Mouse (Mus musculus) brain, embryonic 14.5 days (tissue): ENCODE data around the gene Rgl1.

Experiments used
- CTCF ChIP-seq: fragments of 200-500 bp; IDR thresholded peaks from 2 replicates; pipeline ENCODE4 v1.5.1; 2012; ENCODE audit warnings: inconsistent platforms, mild to moderate bottlenecking, moderate library complexity, borderline replicate concordance; ENCODE audit not compliant: insufficient read depth, insufficient read length; ENCODE audit errors: extremely low read depth
- POLR2A ChIP-seq: fragments of 200-500 bp; IDR thresholded peaks from 2 replicates; pipeline ENCODE4 v1.6.1; 2012; ENCODE audit warnings: mild to moderate bottlenecking, inconsistent platforms, borderline replicate concordance; ENCODE audit not compliant: poor library complexity, insufficient read depth, insufficient read length, severe bottlenecking; ENCODE audit errors: extremely low read depth

DNA sequence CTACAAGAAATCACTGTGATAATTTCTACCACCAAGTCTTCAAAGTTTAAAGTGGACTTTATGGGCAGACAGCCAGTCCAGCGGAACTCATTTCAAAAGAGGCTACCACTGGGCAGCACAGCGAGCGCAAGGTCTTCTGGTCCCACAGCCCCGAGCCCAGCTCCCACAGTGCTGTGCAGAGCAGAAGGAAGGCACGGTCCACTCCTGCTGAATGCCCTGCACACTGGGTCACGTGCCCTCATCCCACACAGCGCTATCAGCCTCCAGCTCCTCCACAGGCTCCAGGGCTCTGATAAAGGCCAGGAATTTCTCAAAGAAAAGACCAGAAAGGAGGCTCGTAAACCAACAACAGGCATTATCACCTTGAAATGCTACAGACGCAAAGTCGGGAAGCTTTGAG is 156.6 kb downstream of the Rgl1 start:
- TF ChIP-seq CTCF = no peak
- no peak for TF ChIP-seq POLR2A
